Mouse (Mus musculus): ENCODE measurements around the gene Samd3. TPM values are rescaled to one million over a fixed set of nuclear protein-coding genes. Genes with fewer than 3 reads are reported as not detected.

Gene Samd3
- not detected for polyA plus RNA-seq (2012; fragmentation: generic; extraction: Trizol)
- long read RNA-seq, experiment 1, result 0 reads
- long read RNA-seq, experiment 2, result 0 reads

- Histone ChIP-seq H3K79me2 (ENCODE audit: control insufficient read depth, insufficient read depth) (no peaks in the 10 kb centered on the region), H3K36me3 (ENCODE audit: control insufficient read depth, insufficient read depth) (no peaks in the 10 kb centered on the region), H3K79me3 (ENCODE audit: low read depth) (no peaks in the 10 kb centered on the region), H3K4me3 (ENCODE audit: insufficient read depth, poor library complexity, severe bottlenecking) (no peak within 1 kb of the TSS), H3K27me3 (ENCODE audit: control insufficient read depth, insufficient read depth, insufficient read length) (no peaks in the 10 kb centered on the region), H3ac (ENCODE audit: control insufficient read depth, insufficient read length, low read depth) (no peak within 1 kb of the TSS)
- TF ChIP-seq USF1 (IDR thresholded peaks at IDR 0.05; ENCODE audit: low read depth) (no peak), FOSL1 (IDR thresholded peaks at IDR 0.05; ENCODE audit: insufficient read depth, low read length, poor library complexity, severe bottlenecking) (no peak), MAX (IDR thresholded peaks at IDR 0.05) (no peak), MYOG (IDR thresholded peaks at IDR 0.05; ENCODE audit: control insufficient read depth, extremely low read depth, insufficient read length) (no peak), CTCF (IDR thresholded peaks at IDR 0.05; ENCODE audit: control insufficient read depth, insufficient read depth, insufficient read length) (no peak), CEBPB (IDR thresholded peaks at IDR 0.05; ENCODE audit: low read depth) (no peak)
Observed at GRCm38 (mm10) chr10:26229488-26229887, at the start of gene Samd3. Samd3 (plus strand) TSS chr10:26229707.

- H3K79me2 ChIP-seq (ENCODE audit: control insufficient read depth, insufficient read depth), result no peaks in the 10 kb centered on the region
Observed at GRCm38 (mm10) chr10:26185289-26185688, 44.2 kb upstream of the Samd3 start.

GRCm38 (mm10) chr10:26190811-26191210 lies 38.7 kb upstream of the Samd3 start:
- no peaks in the 10 kb centered on the region for H3K27me3 ChIP-seq (ENCODE audit: control insufficient read depth, insufficient read depth, insufficient read length)
- no peaks in the 10 kb centered on the region for H3K36me3 ChIP-seq (ENCODE audit: control insufficient read depth, insufficient read depth)
- H3K79me2 ChIP-seq (ENCODE audit: control insufficient read depth, insufficient read depth), result no peaks in the 10 kb centered on the region
- H3K79me3 ChIP-seq (ENCODE audit: low read depth), result no peaks in the 10 kb centered on the region
- H3ac ChIP-seq (ENCODE audit: control insufficient read depth, insufficient read length, low read depth), result no peak overlapping the region
- no peak overlapping the region for H3K4me3 ChIP-seq (ENCODE audit: insufficient read depth, poor library complexity, severe bottlenecking)
- TF ChIP-seq CEBPB (IDR thresholded peaks at IDR 0.05; ENCODE audit: low read depth) (no peak), FOSL1 (IDR thresholded peaks at IDR 0.05; ENCODE audit: insufficient read depth, low read length, poor library complexity, severe bottlenecking) (no peak), USF1 (IDR thresholded peaks at IDR 0.05; ENCODE audit: low read depth) (no peak), MYOD1 (IDR thresholded peaks at IDR 0.05; ENCODE audit: control insufficient read depth, insufficient read length, low read depth) (no peak), MAX (IDR thresholded peaks at IDR 0.05) (no peak), MYOG (IDR thresholded peaks at IDR 0.05; ENCODE audit: control insufficient read depth, extremely low read depth, insufficient read length) (no peak), CTCF (IDR thresholded peaks at IDR 0.05; ENCODE audit: control insufficient read depth, insufficient read depth, insufficient read length) (no peak)

More at GRCm38 (mm10) chr10:26185289-26185688, 44.2 kb upstream of the Samd3 start:
- no peak overlapping the region for H3ac ChIP-seq (ENCODE audit: control insufficient read depth, insufficient read length, low read depth)
- H3K79me3 ChIP-seq (ENCODE audit: low read depth), result no peaks in the 10 kb centered on the region
- no peak overlapping the region for H3K4me3 ChIP-seq (ENCODE audit: insufficient read depth, poor library complexity, severe bottlenecking)
- TF ChIP-seq MYOG (IDR thresholded peaks at IDR 0.05; ENCODE audit: control insufficient read depth, extremely low read depth, insufficient read length) (no peak), MYOD1 (IDR thresholded peaks at IDR 0.05; ENCODE audit: control insufficient read depth, insufficient read length, low read depth) (no peak), FOSL1 (IDR thresholded peaks at IDR 0.05; ENCODE audit: insufficient read depth, low read length, poor library complexity, severe bottlenecking) (no peak), USF1 (IDR thresholded peaks at IDR 0.05; ENCODE audit: low read depth) (no peak), CTCF (IDR thresholded peaks at IDR 0.05; ENCODE audit: control insufficient read depth, insufficient read depth, insufficient read length) (no peak), MAX (IDR thresholded peaks at IDR 0.05) (no peak), CEBPB (IDR thresholded peaks at IDR 0.05; ENCODE audit: low read depth) (no peak)
- no peaks in the 10 kb centered on the region for H3K27me3 ChIP-seq (ENCODE audit: control insufficient read depth, insufficient read depth, insufficient read length)
- no peaks in the 10 kb centered on the region for H3K36me3 ChIP-seq (ENCODE audit: control insufficient read depth, insufficient read depth)

GRCm38 (mm10) chr10:26194892-26195291 lies 34.6 kb upstream of the Samd3 start:
- Histone ChIP-seq H3K79me3 (ENCODE audit: low read depth) (no peaks in the 10 kb centered on the region), H3K27me3 (ENCODE audit: control insufficient read depth, insufficient read depth, insufficient read length) (no peaks in the 10 kb centered on the region), H3K4me3 (ENCODE audit: insufficient read depth, poor library complexity, severe bottlenecking) (no peak overlapping the region), H3ac (ENCODE audit: control insufficient read depth, insufficient read length, low read depth) (no peak overlapping the region), H3K36me3 (ENCODE audit: control insufficient read depth, insufficient read depth) (no peaks in the 10 kb centered on the region), H3K79me2 (ENCODE audit: control insufficient read depth, insufficient read depth) (no peaks in the 10 kb centered on the region)
- TF ChIP-seq MYOG (IDR thresholded peaks at IDR 0.05; ENCODE audit: control insufficient read depth, extremely low read depth, insufficient read length), result no peak
- no peak for TF ChIP-seq USF1 (IDR thresholded peaks at IDR 0.05; ENCODE audit: low read depth)
- no peak for TF ChIP-seq MAX (IDR thresholded peaks at IDR 0.05)
- no peak for TF ChIP-seq CEBPB (IDR thresholded peaks at IDR 0.05; ENCODE audit: low read depth)
- TF ChIP-seq CTCF (IDR thresholded peaks at IDR 0.05; ENCODE audit: control insufficient read depth, insufficient read depth, insufficient read length), result no peak
- no peak for TF ChIP-seq MYOD1 (IDR thresholded peaks at IDR 0.05; ENCODE audit: control insufficient read depth, insufficient read length, low read depth)
- no peak for TF ChIP-seq FOSL1 (IDR thresholded peaks at IDR 0.05; ENCODE audit: insufficient read depth, low read length, poor library complexity, severe bottlenecking)

- Histone ChIP-seq H3K4me3 (ENCODE audit: insufficient read depth, poor library complexity, severe bottlenecking) (no peak overlapping the region), H3K79me3 (ENCODE audit: low read depth) (no peaks in the 10 kb centered on the region), H3K27me3 (ENCODE audit: control insufficient read depth, insufficient read depth, insufficient read length) (no peaks in the 10 kb centered on the region), H3ac (ENCODE audit: control insufficient read depth, insufficient read length, low read depth) (no peak overlapping the region), H3K79me2 (ENCODE audit: control insufficient read depth, insufficient read depth) (no peaks in the 10 kb centered on the region), H3K36me3 (ENCODE audit: control insufficient read depth, insufficient read depth) (no peaks in the 10 kb centered on the region)
- no peak for TF ChIP-seq MYOG (IDR thresholded peaks at IDR 0.05; ENCODE audit: control insufficient read depth, extremely low read depth, insufficient read length)
- TF ChIP-seq MAX (IDR thresholded peaks at IDR 0.05), result no peak
- TF ChIP-seq USF1 (IDR thresholded peaks at IDR 0.05; ENCODE audit: low read depth), result no peak
- no peak for TF ChIP-seq MYOD1 (IDR thresholded peaks at IDR 0.05; ENCODE audit: control insufficient read depth, insufficient read length, low read depth)
- TF ChIP-seq CEBPB (IDR thresholded peaks at IDR 0.05; ENCODE audit: low read depth), result no peak
- TF ChIP-seq FOSL1 (IDR thresholded peaks at IDR 0.05; ENCODE audit: insufficient read depth, low read length, poor library complexity, severe bottlenecking), result no peak
- TF ChIP-seq CTCF (IDR thresholded peaks at IDR 0.05; ENCODE audit: control insufficient read depth, insufficient read depth, insufficient read length), result no peak
Observed at GRCm38 (mm10) chr10:26202708-26203368, 26.7 kb upstream of the Samd3 start.
